Mouse (Mus musculus) adrenal gland (tissue): ENCODE measurements around the gene Olfr522.

ENCODE experiments used
- intact Hi-C: fragments of 180-260 bp; cut with DNase I; formaldehyde crosslinking; loops from one replicate; pipeline ENCODE4 v1.15.1; 2025
- long read RNA-seq, 2 experiments: library from polyadenylated mRNA; unstranded; transcript quantifications; one replicate each; pipeline ENCODE4 v2.0.0; 2020; ENCODE audit warnings: borderline replicate concordance in 1 of 2; ENCODE audit not compliant: insufficient replicate concordance in 1 of 2

The Olfr522 gene
- long read RNA-seq, experiment 1 = 0 reads
- long read RNA-seq, experiment 2 = 0 reads

DNA sequence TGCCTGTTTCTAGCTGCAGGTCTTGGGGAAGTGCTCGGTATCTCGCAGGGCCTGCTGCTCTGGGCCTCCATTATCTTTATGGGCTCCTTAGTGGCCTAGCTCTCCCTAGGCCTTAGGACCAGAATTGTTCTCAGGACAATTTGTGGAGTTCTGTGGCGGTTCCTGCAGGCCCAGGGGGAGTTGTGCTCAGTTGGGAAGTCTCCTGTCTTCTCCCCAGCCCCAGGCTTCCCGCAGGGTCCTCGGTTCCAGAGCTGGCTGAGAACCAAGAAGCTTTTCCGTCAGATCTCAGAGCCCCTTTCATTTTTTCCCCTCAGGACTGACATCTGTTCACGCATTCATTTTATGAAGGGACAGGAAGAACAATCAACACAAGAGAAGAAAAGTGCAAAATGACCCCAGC lies at the start of gene Olfr522:
Olfr522 (minus strand) TSS at position 101 of the 400 bp plus-strand sequence.
- intact Hi-C loops = no loop called here

GRCm38 (mm10) chr7:140213841-140214240 lies 49.3 kb upstream of the Olfr522 start:
- intact Hi-C loops = no loop called here

- intact Hi-C loops = no loop called here
These were observed 44.1 kb upstream of the Olfr522 start for GRCm38 (mm10) chr7:140208677-140209076.

DNA sequence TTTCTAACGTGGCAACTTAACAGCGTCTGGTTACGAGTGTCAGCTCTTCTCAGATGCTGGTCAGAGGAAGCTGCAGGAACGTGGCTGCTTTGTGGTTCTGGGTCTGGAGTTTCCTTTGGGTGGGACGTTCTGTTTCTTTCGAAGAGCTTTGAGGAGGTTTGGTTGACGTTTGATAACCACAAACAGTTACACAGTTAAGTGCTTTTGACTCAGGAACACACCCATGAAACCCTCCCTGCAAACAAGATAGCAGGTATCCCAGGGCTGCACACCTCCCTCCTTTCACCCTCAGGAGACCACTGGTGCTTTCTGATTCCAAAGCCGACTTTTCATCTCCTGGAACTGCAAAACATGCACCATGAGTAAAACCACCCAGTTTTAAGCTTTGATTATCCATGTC lies 43.6 kb upstream of the Olfr522 start:
- intact Hi-C loops = no loop called here

DNA sequence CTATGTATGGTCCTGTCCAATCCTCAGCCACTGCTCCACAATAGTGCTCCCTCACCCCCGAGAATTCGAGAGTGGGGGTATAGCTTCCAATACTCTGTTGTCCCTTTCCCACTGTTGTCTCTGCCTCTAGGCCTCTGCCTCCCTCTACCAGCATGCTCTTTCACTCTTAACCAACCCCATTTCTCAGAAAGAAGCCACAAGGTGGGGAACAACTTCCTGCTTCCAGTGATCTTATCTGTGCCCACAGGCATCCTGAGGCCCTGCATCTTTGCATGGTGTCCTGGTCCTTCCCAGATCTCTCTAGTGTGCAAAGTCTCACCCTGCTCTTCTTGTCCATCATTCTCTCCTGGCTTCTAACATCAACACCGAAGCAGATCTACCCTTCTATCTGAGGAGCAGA lies 42.3 kb upstream of the Olfr522 start:
- intact Hi-C loops = no loop called here

DNA sequence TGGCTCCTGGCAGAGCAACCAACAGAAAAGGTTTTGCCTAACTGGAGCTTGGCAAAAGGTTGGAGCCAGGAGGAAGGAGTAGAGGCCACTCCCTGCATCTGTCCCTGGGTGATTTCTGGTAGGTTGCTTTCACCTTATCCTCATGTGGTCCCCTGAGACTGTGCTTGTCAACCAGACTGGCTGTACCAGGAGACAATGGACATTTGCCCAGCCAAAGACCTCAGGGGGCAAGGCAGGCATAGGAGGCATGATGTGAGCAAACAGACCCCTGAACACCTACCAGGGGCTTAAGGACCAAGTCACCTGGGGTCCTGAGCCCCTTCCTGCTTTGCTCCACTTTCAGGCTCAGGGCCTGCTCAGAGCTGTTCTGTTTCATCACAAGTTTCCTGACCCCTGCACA lies 41.3 kb upstream of the Olfr522 start, which contains the start of gene Olfr524:
Olfr524 (minus strand) TSS at position 101 of the 400 bp plus-strand sequence.
- intact Hi-C loops = no loop called here

GRCm38 (mm10) chr7:140201090-140201489 lies 36.5 kb upstream of the Olfr522 start:
- intact Hi-C loops = no loop called here

DNA sequence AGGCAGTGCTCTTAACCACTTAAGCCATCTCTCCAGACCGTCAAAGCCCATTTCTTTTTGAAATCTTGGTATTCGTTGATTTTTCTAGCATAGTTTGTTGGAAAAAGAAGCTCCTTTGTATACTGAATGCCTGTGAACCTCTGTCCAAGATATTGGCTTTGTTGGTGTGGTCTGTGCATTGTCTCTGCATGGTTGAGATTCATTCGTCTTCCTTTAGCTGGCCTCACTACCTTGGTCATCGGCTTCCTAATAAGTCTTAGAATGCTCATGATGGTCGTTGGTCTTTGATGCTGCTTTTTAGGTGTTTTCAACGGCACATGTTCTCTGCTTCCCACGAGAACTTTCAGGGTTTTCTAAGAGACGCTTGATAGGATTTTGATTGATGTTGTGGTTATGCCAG lies 31.4 kb upstream of the Olfr522 start:
- intact Hi-C loops = no loop called here

GRCm38 (mm10) chr7:140194031-140194430 lies 29.5 kb upstream of the Olfr522 start:
- intact Hi-C loops = no loop called here

DNA sequence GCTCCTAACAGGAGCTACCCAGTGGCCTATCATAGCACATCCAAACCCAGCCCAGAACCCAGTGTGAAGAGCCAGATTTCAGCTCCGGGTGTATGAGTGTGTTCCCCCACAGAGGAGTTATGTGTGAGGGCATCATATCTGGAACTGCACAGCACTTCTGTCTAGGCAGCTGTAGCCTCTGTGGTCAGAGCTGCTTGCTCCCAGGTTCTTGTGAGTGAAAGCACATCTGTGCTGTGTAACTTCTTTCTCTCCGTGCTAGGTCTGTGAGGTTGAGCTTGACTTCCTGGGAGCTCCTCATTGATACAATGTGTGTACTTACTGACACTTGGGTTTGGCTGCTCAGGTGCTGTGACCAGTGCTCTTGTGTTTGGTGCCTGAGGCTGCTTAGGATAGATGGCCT lies 28.3 kb upstream of the Olfr522 start:
- intact Hi-C loops = no loop called here

DNA sequence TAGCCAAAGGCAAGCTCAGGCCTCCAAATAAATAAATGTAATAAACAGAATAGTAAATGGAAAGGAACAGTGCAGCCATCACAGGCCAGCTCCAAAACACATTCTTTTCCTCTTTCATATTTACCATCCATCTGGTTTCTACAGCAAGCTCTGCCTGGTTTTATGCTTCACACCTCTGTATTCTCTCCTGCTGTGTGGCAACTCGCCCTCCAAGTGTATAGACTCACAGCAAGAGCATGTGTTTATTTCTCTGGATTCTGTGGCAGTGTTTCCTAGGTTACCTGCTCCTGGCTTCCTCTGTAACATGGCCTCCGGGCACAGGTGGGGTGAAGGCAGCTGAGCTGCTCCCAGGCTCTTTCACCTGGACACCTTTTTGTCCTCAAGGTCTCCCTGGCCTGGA lies 27.9 kb upstream of the Olfr522 start:
- intact Hi-C loops = no loop called here

GRCm38 (mm10) chr7:140190435-140190834 lies 25.9 kb upstream of the Olfr522 start:
- intact Hi-C loops = no loop called here

DNA sequence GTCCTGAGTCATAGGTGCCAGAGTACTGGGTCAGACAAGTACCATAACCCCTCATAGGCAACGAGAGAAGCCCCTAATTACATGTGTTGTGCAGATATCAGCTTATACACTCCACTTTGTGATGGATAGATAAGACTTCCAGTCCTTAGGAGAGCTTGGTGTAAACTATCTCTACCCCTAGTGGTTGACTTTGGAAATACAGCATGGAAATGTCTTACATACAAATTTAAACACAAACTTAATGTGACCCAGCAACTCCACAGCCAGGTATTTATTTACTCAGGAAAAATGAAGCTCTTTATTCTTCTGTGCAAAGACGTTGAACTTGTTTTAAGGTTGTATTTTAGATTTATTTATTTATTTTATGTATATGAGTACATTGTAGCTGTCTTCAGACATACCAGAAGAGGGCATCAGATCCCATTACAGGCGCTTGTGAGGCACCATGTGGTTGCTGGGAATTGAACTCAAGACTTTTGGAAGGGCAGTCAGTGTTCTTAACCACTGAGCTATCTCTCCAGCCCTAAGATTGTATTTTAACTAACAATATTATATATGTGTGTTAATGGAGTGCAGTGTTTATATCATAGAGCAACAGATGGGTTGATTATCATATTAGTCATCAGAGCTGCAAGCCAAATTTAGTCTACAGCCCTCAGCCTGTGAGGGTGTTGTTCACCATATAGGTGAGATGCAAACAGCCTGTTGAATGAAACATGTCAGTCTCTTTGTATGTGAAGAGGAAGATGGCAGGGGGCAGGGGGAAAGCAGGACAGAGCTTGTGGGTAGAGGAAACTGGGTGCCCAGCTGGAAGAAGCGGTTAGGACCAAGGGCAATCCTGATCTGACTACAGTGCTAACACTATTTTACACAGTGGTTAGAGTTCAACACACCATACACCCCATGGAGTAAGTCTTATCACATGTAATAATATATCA lies 24.1 kb upstream of the Olfr522 start:
- intact Hi-C loops = no loop called here

GRCm38 (mm10) chr7:140187721-140188390 lies 23.3 kb upstream of the Olfr522 start:
- intact Hi-C loops = no loop called here

DNA sequence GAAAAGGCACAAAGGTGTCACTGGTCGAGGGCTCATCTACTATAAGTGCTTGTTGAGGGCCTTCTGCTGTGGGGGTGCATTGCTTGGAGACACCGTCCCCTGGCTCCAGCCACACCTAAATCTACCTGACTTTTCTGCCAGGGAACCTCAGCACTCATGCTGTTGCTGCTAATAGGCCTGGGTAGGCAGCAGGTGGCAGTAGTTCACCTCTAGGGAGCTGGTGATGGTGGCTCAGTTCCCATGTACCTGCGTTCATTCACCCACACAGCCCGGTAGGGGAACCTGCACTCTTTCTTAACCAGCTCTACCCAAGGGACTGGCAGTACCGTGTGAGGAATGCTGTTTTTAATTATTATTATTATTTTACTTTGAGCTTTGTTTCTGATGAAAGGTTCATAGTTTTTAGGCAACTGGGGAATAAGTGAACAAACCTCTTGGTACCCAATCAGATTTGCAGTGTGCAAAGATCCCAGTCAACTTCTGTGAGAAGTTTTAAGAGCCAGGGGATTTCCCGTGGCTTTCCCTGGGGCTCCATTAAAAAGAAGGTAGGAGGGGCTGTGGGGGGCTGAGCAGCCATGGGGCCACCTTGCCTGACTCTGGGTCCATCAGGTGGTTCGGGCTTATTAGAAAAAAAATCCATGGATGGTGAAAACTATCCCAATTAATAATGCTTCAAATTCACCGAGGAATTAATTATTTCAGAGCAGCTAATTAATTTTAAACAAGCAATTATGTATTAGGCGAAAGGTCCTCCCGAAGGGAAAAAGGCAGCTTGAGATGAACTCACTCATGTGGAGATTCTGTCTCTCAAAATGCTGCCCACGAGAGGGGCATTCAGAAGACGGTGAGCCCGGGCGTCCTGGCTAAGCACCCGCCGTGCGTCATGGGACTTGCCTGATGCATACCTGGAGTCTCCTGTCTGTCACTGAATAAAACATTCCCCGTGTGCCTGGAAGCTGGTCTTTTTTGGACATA lies 22.4 kb upstream of the Olfr522 start:
- intact Hi-C loops = no loop called here

GRCm38 (mm10) chr7:140184206-140184605 lies 19.6 kb upstream of the Olfr522 start:
- intact Hi-C loops = no loop called here

- intact Hi-C loops = no loop called here
These were observed 16.1 kb upstream of the Olfr522 start for GRCm38 (mm10) chr7:140180692-140181091.

GRCm38 (mm10) chr7:140179176-140179575 lies 14.6 kb upstream of the Olfr522 start:
- intact Hi-C loops = no loop called here

GRCm38 (mm10) chr7:140172936-140173335 lies 8.4 kb upstream of the Olfr522 start, which contains the start of gene Olfr523:
TSS of gene Olfr523 (plus strand) at chr7:140173217.
- intact Hi-C loops = no loop called here

- intact Hi-C loops = no loop called here
These were observed 6.3 kb upstream of the Olfr522 start for GRCm38 (mm10) chr7:140170863-140171262.

DNA sequence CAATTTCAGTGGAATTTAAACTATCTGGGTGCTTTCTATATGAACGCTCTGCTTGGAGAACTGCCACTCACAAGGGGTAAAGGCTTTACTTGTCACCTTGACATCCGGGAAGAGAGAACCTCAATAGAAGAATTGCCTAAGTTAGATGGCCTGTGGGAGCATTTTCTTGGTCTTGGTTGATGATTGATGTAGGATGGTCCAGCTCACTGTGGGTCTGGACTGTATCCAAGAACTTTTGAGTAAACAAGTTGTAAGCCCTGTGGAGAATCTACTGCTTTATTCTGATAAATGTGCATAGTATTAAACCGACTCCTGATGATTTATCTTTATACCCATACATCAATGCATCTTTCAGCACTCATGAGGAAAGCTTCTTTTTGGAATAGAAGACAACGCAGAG lies 4.8 kb upstream of the Olfr522 start:
- intact Hi-C loops = no loop called here
